Mouse (Mus musculus): ENCODE results near the gene Tbx6. TPM values are rescaled to one million over a fixed set of nuclear protein-coding genes. Genes with fewer than 3 reads are reported as not detected.
A peak's percentile ranks its signal among the peaks of the same experiment; 100 is the strongest.

Tbx6 gene
- polyA plus RNA-seq, 1 experiment from 2014 or later, result 0.37 TPM

- Histone ChIP-seq H3K4me1 (peaks cover 39% of the 10 kb centered on the region), H3K9ac (no peak overlapping the region), H3K27ac (no peak overlapping the region; the same call in 1 of the 2 replicates), H3K36me3 (replicated peaks) (peaks cover under 1% of the 10 kb centered on the region; the same call in 1 of the 2 replicates), H3K27me3 (replicated peaks) (no peaks in the 10 kb centered on the region), H3K9me3 (no peaks in the 10 kb centered on the region), H3K4me2 (no peak overlapping the region), H3K4me3 (no peak overlapping the region)
- 61% methylated on average over 7 of the region's 7 CpGs for WGBS
- ATAC-seq (replicated peaks), result no peak
These were observed 22.7 kb upstream of the Tbx6 start for GRCm38 (mm10) chr7:126758539-126758938.

- Histone ChIP-seq H3K4me1 (peaks cover 39% of the 10 kb centered on the region), H3K9ac (peak within 1 kb of the TSS; percentile 80), H3K27me3 (replicated peaks) (no peaks in the 10 kb centered on the region), H3K4me3 (peak within 1 kb of the TSS; percentile 77), H3K9me3 (no peaks in the 10 kb centered on the region), H3K27ac (peak within 1 kb of the TSS; percentile 86), H3K4me2 (peak within 1 kb of the TSS; percentile 78), H3K36me3 (replicated peaks) (peaks cover 6% of the 10 kb centered on the region; the same call in 1 of the 2 replicates)
- peak; percentile 67 for ATAC-seq (replicated peaks)
- 2% methylated on average over 34 of the region's 38 CpGs for WGBS
These were observed 22.1 kb upstream of the Tbx6 start, which contains the start of gene Mapk3 for GRCm38 (mm10) chr7:126759050-126759671. Gene Mapk3 (plus strand): TSS chr7:126759601.

- peak overlapping the region; percentile 78 for H3K4me2 ChIP-seq
- under 1% methylated on average over 22 of the region's 24 CpGs for WGBS
These were observed 21.5 kb upstream of the Tbx6 start for GRCm38 (mm10) chr7:126759672-126760390.

GRCm38 (mm10) chr7:126760391-126760802 lies 20.9 kb upstream of the Tbx6 start:
- ATAC-seq (replicated peaks), result peak; percentile 22
- Histone ChIP-seq H3K9ac (peak overlapping the region; percentile 80), H3K4me2 (peak overlapping the region; percentile 78), H3K27me3 (replicated peaks) (no peaks in the 10 kb centered on the region), H3K27ac (peak overlapping the region; percentile 86), H3K4me3 (peak overlapping the region; percentile 77), H3K4me1 (peaks cover 31% of the 10 kb centered on the region), H3K9me3 (no peaks in the 10 kb centered on the region), H3K36me3 (replicated peaks) (peaks cover 16% of the 10 kb centered on the region)
- WGBS, result 13% methylated on average over 3 of the region's 3 CpGs

More at GRCm38 (mm10) chr7:126759672-126760390, 21.5 kb upstream of the Tbx6 start:
- H3K9me3 ChIP-seq, result no peaks in the 10 kb centered on the region
- H3K4me3 ChIP-seq, result peak overlapping the region; percentile 77
- peak; percentile 66 for ATAC-seq (replicated peaks)
- H3K27me3 ChIP-seq (replicated peaks), result no peaks in the 10 kb centered on the region
- H3K36me3 ChIP-seq (replicated peaks), result peaks cover 13% of the 10 kb centered on the region
- peak overlapping the region; percentile 86 for H3K27ac ChIP-seq
- peak overlapping the region; percentile 80 for H3K9ac ChIP-seq
- peaks cover 35% of the 10 kb centered on the region for H3K4me1 ChIP-seq

GRCm38 (mm10) chr7:126760956-126761355 lies 20.3 kb upstream of the Tbx6 start:
- H3K9ac ChIP-seq, result peak overlapping the region; percentile 80; the same call in 1 of the 2 replicates
- H3K4me1 ChIP-seq, result peaks cover 31% of the 10 kb centered on the region
- H3K4me2 ChIP-seq, result peak overlapping the region; percentile 78
- ATAC-seq (replicated peaks), result no peak
- H3K36me3 ChIP-seq (replicated peaks), result peaks cover 16% of the 10 kb centered on the region
- H3K27me3 ChIP-seq (replicated peaks), result no peaks in the 10 kb centered on the region
- H3K27ac ChIP-seq, result peak overlapping the region; percentile 86
- peak overlapping the region; percentile 77 for H3K4me3 ChIP-seq
- H3K9me3 ChIP-seq, result no peaks in the 10 kb centered on the region
- WGBS, result 78% methylated on average over 4 of the region's 4 CpGs

- Histone ChIP-seq H3K4me1 (peaks cover 31% of the 10 kb centered on the region), H3K4me3 (peak overlapping the region; percentile 77; the same call in 1 of the 2 replicates), H3K36me3 (replicated peaks) (peaks cover 16% of the 10 kb centered on the region), H3K27ac (no peak overlapping the region), H3K4me2 (peak overlapping the region; percentile 78), H3K9ac (peak overlapping the region; percentile 80; the same call in 1 of the 2 replicates), H3K9me3 (no peaks in the 10 kb centered on the region), H3K27me3 (replicated peaks) (no peaks in the 10 kb centered on the region)
- WGBS, result 77% methylated on average over 6 of the region's 6 CpGs
- no peak for ATAC-seq (replicated peaks)
These were observed 19.7 kb upstream of the Tbx6 start for GRCm38 (mm10) chr7:126761529-126762067.

GRCm38 (mm10) chr7:126762471-126763008 lies 18.7 kb upstream of the Tbx6 start:
- ATAC-seq (replicated peaks), result no peak
- Histone ChIP-seq H3K9ac (no peak overlapping the region), H3K27me3 (replicated peaks) (no peaks in the 10 kb centered on the region), H3K36me3 (replicated peaks) (peaks cover 24% of the 10 kb centered on the region), H3K4me1 (peaks cover 31% of the 10 kb centered on the region), H3K9me3 (no peaks in the 10 kb centered on the region), H3K4me3 (no peak overlapping the region), H3K4me2 (peak overlapping the region; percentile 14; the same call in 1 of the 2 replicates), H3K27ac (no peak overlapping the region)
- WGBS, result 68% methylated on average over 17 of the region's 17 CpGs

GRCm38 (mm10) chr7:126765540-126765939 lies 15.7 kb upstream of the Tbx6 start:
- no peak overlapping the region for H3K4me3 ChIP-seq
- no peak overlapping the region for H3K9ac ChIP-seq
- H3K27ac ChIP-seq, result no peak overlapping the region
- peaks cover 23% of the 10 kb centered on the region for H3K4me1 ChIP-seq
- no peak overlapping the region for H3K4me2 ChIP-seq
- 91% methylated on average over 9 of the region's 9 CpGs for WGBS
- H3K27me3 ChIP-seq (replicated peaks), result no peaks in the 10 kb centered on the region
- H3K9me3 ChIP-seq, result no peaks in the 10 kb centered on the region
- no peak for ATAC-seq (replicated peaks)
- H3K36me3 ChIP-seq (replicated peaks), result peaks cover 33% of the 10 kb centered on the region

- Histone ChIP-seq H3K27ac (no peak within 1 kb of the TSS), H3K9me3 (no peaks in the 10 kb centered on the region), H3K9ac (no peak within 1 kb of the TSS), H3K4me3 (no peak within 1 kb of the TSS), H3K36me3 (replicated peaks) (peaks cover 33% of the 10 kb centered on the region), H3K27me3 (replicated peaks) (no peaks in the 10 kb centered on the region), H3K4me1 (peaks cover 17% of the 10 kb centered on the region), H3K4me2 (no peak within 1 kb of the TSS)
- ATAC-seq (replicated peaks), result 0 out of 2 replicates have a peak, but pooled peaks have one; percentile 21
- WGBS, result 89% methylated on average over 16 of the region's 16 CpGs
These were observed 15.1 kb upstream of the Tbx6 start, which contains the start of gene Gdpd3 for GRCm38 (mm10) chr7:126766201-126766600. Gene Gdpd3 (plus strand): TSS chr7:126766334.

GRCm38 (mm10) chr7:126767001-126767400 lies 14.3 kb upstream of the Tbx6 start:
- ATAC-seq (replicated peaks), result no peak
- Histone ChIP-seq H3K4me1 (peaks cover 9% of the 10 kb centered on the region), H3K4me2 (no peak overlapping the region), H3K4me3 (no peak overlapping the region), H3K27me3 (replicated peaks) (no peaks in the 10 kb centered on the region), H3K9ac (no peak overlapping the region), H3K36me3 (replicated peaks) (peaks cover 33% of the 10 kb centered on the region), H3K27ac (no peak overlapping the region), H3K9me3 (no peaks in the 10 kb centered on the region)
- WGBS, result 96% methylated on average over 8 of the region's 8 CpGs

- H3K27me3 ChIP-seq (replicated peaks), result no peaks in the 10 kb centered on the region
- WGBS, result 88% methylated on average over 11 of the region's 12 CpGs
- no peak for ATAC-seq (replicated peaks)
- peaks cover 17% of the 10 kb centered on the region for H3K36me3 ChIP-seq (replicated peaks)
- no peak overlapping the region for H3K9ac ChIP-seq
- no peak overlapping the region for H3K4me3 ChIP-seq
- no peak overlapping the region for H3K4me2 ChIP-seq
- no peak overlapping the region for H3K27ac ChIP-seq
- H3K4me1 ChIP-seq, result peaks cover 4% of the 10 kb centered on the region
- H3K9me3 ChIP-seq, result no peaks in the 10 kb centered on the region
These were observed 10.5 kb upstream of the Tbx6 start for GRCm38 (mm10) chr7:126770784-126771183.

GRCm38 (mm10) chr7:126773351-126773750 lies 7.9 kb upstream of the Tbx6 start:
- peaks cover 25% of the 10 kb centered on the region for H3K4me1 ChIP-seq
- no peak overlapping the region for H3K4me2 ChIP-seq
- H3K36me3 ChIP-seq (replicated peaks), result peaks cover 5% of the 10 kb centered on the region; the same call in 1 of the 2 replicates
- H3K9ac ChIP-seq, result no peak overlapping the region
- ATAC-seq (replicated peaks), result no peak
- WGBS, result 92% methylated on average over 2 of the region's 2 CpGs
- H3K27me3 ChIP-seq (replicated peaks), result no peaks in the 10 kb centered on the region
- no peak overlapping the region for H3K4me3 ChIP-seq
- no peak overlapping the region for H3K27ac ChIP-seq
- no peaks in the 10 kb centered on the region for H3K9me3 ChIP-seq
